Comparison of ENCODE assay signal across 28 mouse cellular contexts in the genomic region with DNA sequence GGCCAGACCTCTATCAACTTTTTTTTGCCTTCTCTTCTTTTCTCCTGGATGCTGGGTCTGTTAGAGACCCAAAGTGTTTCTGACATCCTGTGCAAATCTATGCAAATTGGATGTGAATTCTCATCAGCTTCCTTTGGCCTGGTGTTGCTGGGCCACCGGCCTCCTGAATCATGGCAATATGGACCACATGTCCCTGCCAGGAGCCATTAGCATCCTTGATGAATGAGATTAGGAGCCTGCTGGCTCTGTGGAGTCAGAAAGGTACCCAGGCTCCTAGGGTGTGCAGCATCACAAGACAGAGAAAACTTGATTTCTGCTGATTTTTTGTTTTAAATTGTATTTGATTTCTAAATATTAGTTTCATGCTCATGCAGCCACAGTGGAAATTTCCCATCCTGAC.
DNase-seq lines count a peak whose midpoint lies in the region; ATAC-seq and TF ChIP-seq lines count a peak whose summit lies in the region.
"Had no signal": no experiment of that assay in that cellular context is flagged by ENCODE, and none has a peak within 500 bp of the region (broad histone marks: within the 10 kb centered on the region; RNA-seq: fewer than 3 reads in every experiment).

No protein-coding gene starts in this region.

- H3K9ac ChIP-seq in forebrain, embryonic 16.5 days (replicated peaks; ENCODE audit: low read depth, low read length) = no peak overlapping the region
- no peak overlapping the region for H3K9ac ChIP-seq in hindbrain, postnatal 0 days (replicated peaks; ENCODE audit: low read length)
- no peak overlapping the region for H3K9ac ChIP-seq in midbrain, postnatal 0 days (replicated peaks; ENCODE audit: low read length, poor library complexity, severe bottlenecking)
- no peak overlapping the region for H3K9ac ChIP-seq in midbrain, embryonic 11.5 days (ENCODE audit: low read length)
- H3K9ac ChIP-seq: embryonic facial prominence, embryonic 13.5 days; heart, embryonic 13.5 days; hindbrain, embryonic 14.5 days; intestine, embryonic 15.5 days had no signal

- no peak overlapping the region for H3K4me3 ChIP-seq in forebrain, embryonic 16.5 days (replicated peaks; ENCODE audit: low read length)
- H3K4me3 ChIP-seq in forebrain, embryonic 10.5 days = no peak overlapping the region
- H3K4me3 ChIP-seq in hindbrain, postnatal 0 days (ENCODE audit: low read length) = no peak overlapping the region
- H3K4me3 ChIP-seq in hindbrain, embryonic 10.5 days = no peak overlapping the region
- H3K4me3 ChIP-seq in midbrain, postnatal 0 days (ENCODE audit: low read depth, low read length) = no peak overlapping the region
- H3K4me3 ChIP-seq in midbrain, embryonic 11.5 days (ENCODE audit: low read depth, low read length) = no peak overlapping the region
- H3K4me3 ChIP-seq: embryonic facial prominence, embryonic 10.5 days; embryonic facial prominence, embryonic 13.5 days; erythroblast, embryonic 14.5 days; heart, embryonic 13.5 days; intestine, embryonic 15.5 days had no signal

- no peaks in the 10 kb centered on the region for H3K27me3 ChIP-seq in forebrain, embryonic 16.5 days (replicated peaks; ENCODE audit: control insufficient read depth, insufficient read depth, low read length)
- H3K27me3 ChIP-seq in forebrain, embryonic 10.5 days (ENCODE audit: poor library complexity, severe bottlenecking) = no peaks in the 10 kb centered on the region
- no peaks in the 10 kb centered on the region for H3K27me3 ChIP-seq in hindbrain, postnatal 0 days (ENCODE audit: insufficient read depth, low read length)
- no peaks in the 10 kb centered on the region for H3K27me3 ChIP-seq in hindbrain, embryonic 10.5 days (ENCODE audit: insufficient read depth, poor library complexity, severe bottlenecking)
- no peaks in the 10 kb centered on the region for H3K27me3 ChIP-seq in midbrain, postnatal 0 days (ENCODE audit: insufficient read depth, low read length)
- H3K27me3 ChIP-seq in midbrain, embryonic 11.5 days (ENCODE audit: control insufficient read depth, insufficient read depth, low read length) = no peaks in the 10 kb centered on the region
- H3K27me3 ChIP-seq: embryonic facial prominence, embryonic 13.5 days; heart, embryonic 13.5 days; intestine, embryonic 15.5 days; Patski had no signal

- H3K36me3 ChIP-seq in forebrain, embryonic 16.5 days (ENCODE audit: control insufficient read depth, insufficient read depth) = no peaks in the 10 kb centered on the region
- no peaks in the 10 kb centered on the region for H3K36me3 ChIP-seq in forebrain, embryonic 10.5 days (replicated peaks)
- H3K36me3 ChIP-seq in hindbrain, postnatal 0 days (ENCODE audit: insufficient read depth, low read length) = no peaks in the 10 kb centered on the region
- no peaks in the 10 kb centered on the region for H3K36me3 ChIP-seq in hindbrain, embryonic 10.5 days
- H3K36me3 ChIP-seq in midbrain, postnatal 0 days (ENCODE audit: insufficient read depth, low read length) = no peaks in the 10 kb centered on the region
- H3K36me3 ChIP-seq in midbrain, embryonic 11.5 days (ENCODE audit: control insufficient read depth, insufficient read depth, low read length) = no peaks in the 10 kb centered on the region
- H3K36me3 ChIP-seq: embryonic facial prominence, embryonic 10.5 days; embryonic facial prominence, embryonic 13.5 days; G1E; heart, embryonic 13.5 days; intestine, embryonic 15.5 days had no signal

- peaks cover 12% of the 10 kb centered on the region for H3K4me1 ChIP-seq in forebrain, embryonic 16.5 days (replicated peaks; ENCODE audit: control insufficient read depth, insufficient read depth, low read length)
- no peaks in the 10 kb centered on the region for H3K4me1 ChIP-seq in forebrain, embryonic 10.5 days
- H3K4me1 ChIP-seq in hindbrain, postnatal 0 days (ENCODE audit: insufficient read depth, low read length) = no peaks in the 10 kb centered on the region
- H3K4me1 ChIP-seq in hindbrain, embryonic 10.5 days (replicated peaks) = no peaks in the 10 kb centered on the region
- no peaks in the 10 kb centered on the region for H3K4me1 ChIP-seq in midbrain, postnatal 0 days (ENCODE audit: insufficient read depth, low read length)
- no peaks in the 10 kb centered on the region for H3K4me1 ChIP-seq in midbrain, embryonic 11.5 days (ENCODE audit: control insufficient read depth, insufficient read depth, low read length)
- H3K4me1 ChIP-seq: embryonic facial prominence, embryonic 10.5 days; embryonic facial prominence, embryonic 13.5 days had no signal

- H3K4me2 ChIP-seq in forebrain, embryonic 16.5 days (ENCODE audit: low read length) = no peak overlapping the region
- no peak overlapping the region for H3K4me2 ChIP-seq in hindbrain, postnatal 0 days (ENCODE audit: low read depth, low read length)
- H3K4me2 ChIP-seq in midbrain, postnatal 0 days (ENCODE audit: low read depth, low read length, poor library complexity, severe bottlenecking) = no peak overlapping the region
- no peak overlapping the region for H3K4me2 ChIP-seq in midbrain, embryonic 11.5 days
- H3K4me2 ChIP-seq: embryonic facial prominence, embryonic 13.5 days; heart, embryonic 13.5 days; hindbrain, embryonic 14.5 days; intestine, embryonic 15.5 days had no signal

- no peaks in the 10 kb centered on the region for H3K9me3 ChIP-seq in forebrain, embryonic 16.5 days (ENCODE audit: control insufficient read depth, low read length)
- H3K9me3 ChIP-seq in forebrain, embryonic 10.5 days = no peaks in the 10 kb centered on the region
- H3K9me3 ChIP-seq in hindbrain, postnatal 0 days (ENCODE audit: low read length) = 0 out of 2 replicates have a peak, but pooled peaks cover 2% of the 10 kb centered on the region
- H3K9me3 ChIP-seq in hindbrain, embryonic 10.5 days = no peaks in the 10 kb centered on the region
- no peaks in the 10 kb centered on the region for H3K9me3 ChIP-seq in midbrain, postnatal 0 days (ENCODE audit: low read length)
- no peaks in the 10 kb centered on the region for H3K9me3 ChIP-seq in midbrain, embryonic 11.5 days (ENCODE audit: control insufficient read depth, low read length)
- H3K9me3 ChIP-seq: embryonic facial prominence, embryonic 10.5 days; embryonic facial prominence, embryonic 13.5 days; heart, embryonic 13.5 days; intestine, embryonic 15.5 days had no signal

- no peak for TF ChIP-seq CTCF in hindbrain, postnatal 0 days (IDR thresholded peaks at IDR 0.05; ENCODE audit: low read depth)
- TF ChIP-seq CTCF in midbrain, postnatal 0 days (IDR thresholded peaks at IDR 0.05) = no peak

- WGBS in forebrain, embryonic 16.5 days = 32% methylated on average over 1 of the region's 1 CpGs
- 90% methylated on average over 1 of the region's 1 CpGs for WGBS in forebrain, embryonic 10.5 days
- 36% methylated on average over 1 of the region's 1 CpGs for WGBS in hindbrain, postnatal 0 days
- 65% methylated on average over 1 of the region's 1 CpGs for WGBS in hindbrain, embryonic 10.5 days
- 41% methylated on average over 1 of the region's 1 CpGs for WGBS in midbrain, postnatal 0 days
- WGBS in midbrain, embryonic 11.5 days = 74% methylated on average over 1 of the region's 1 CpGs

- peak; percentile 21 to 54 for DNase-seq in cerebellum, postnatal 14 days
- no peak for DNase-seq in cerebellum, adult 9-11 months
- no peak for DNase-seq in forebrain, embryonic 10.5 days (ENCODE audit: extremely low spot score, low spot score)
- DNase-seq in hindbrain, postnatal 0 days (ENCODE audit: low spot score) = peak; percentile 16
- DNase-seq in hindbrain, embryonic 10.5 days (ENCODE audit: low spot score) = no peak
- peak; percentile 19 for DNase-seq in midbrain, postnatal 0 days (ENCODE audit: low spot score)
- DNase-seq in midbrain, embryonic 11.5 days (ENCODE audit: low spot score, missing footprints) = no peak
- DNase-seq: adrenal gland, postnatal 10 days; adrenal gland, postnatal 36 days; B cell, adult 2 months; cerebellum, adult 11 months; cerebellum, adult 8-10 months; cerebellum, postnatal 36 days; embryo, embryonic 11 days; gastrocnemius, postnatal 25 days; heart, adult 18-20 months; heart, postnatal 14 days; kidney, adult 11 months; kidney, adult 8-10 months had no signal

- peak; percentile 44 for ATAC-seq in forebrain, embryonic 16.5 days
- ATAC-seq in hindbrain, postnatal 0 days = no peak
- ATAC-seq in midbrain, postnatal 0 days (ENCODE audit: low FRiP score) = no peak
- ATAC-seq in midbrain, embryonic 11.5 days (ENCODE audit: low FRiP score) = no peak
- ATAC-seq: intestine, embryonic 15.5 days; Patski had no signal

- H3K27ac ChIP-seq in forebrain, embryonic 16.5 days (ENCODE audit: low read length) = no peak overlapping the region
- no peak overlapping the region for H3K27ac ChIP-seq in forebrain, embryonic 10.5 days
- H3K27ac ChIP-seq in hindbrain, postnatal 0 days = no peak overlapping the region
- H3K27ac ChIP-seq in hindbrain, embryonic 10.5 days = no peak overlapping the region
- H3K27ac ChIP-seq in midbrain, postnatal 0 days (ENCODE audit: low read depth, low read length) = no peak overlapping the region
- no peak overlapping the region for H3K27ac ChIP-seq in midbrain, embryonic 11.5 days (ENCODE audit: low read depth, low read length)
- H3K27ac ChIP-seq: embryonic facial prominence, embryonic 10.5 days; embryonic facial prominence, embryonic 13.5 days; heart, embryonic 13.5 days; hindbrain, embryonic 14.5 days; intestine, embryonic 15.5 days had no signal

Comparison
In these comparisons a context has a peak if more than half of its experiments do, and no peak if none do; other contexts are left out.
1. DNase-seq: peak in cerebellum, postnatal 14 days (2 of 2), hindbrain, postnatal 0 days (single experiment) and midbrain, postnatal 0 days (single experiment); none in cerebellum, adult 9-11 months (single experiment), forebrain, embryonic 10.5 days (single experiment), hindbrain, embryonic 10.5 days (single experiment) and midbrain, embryonic 11.5 days (single experiment).